Mouse (Mus musculus) liver, postnatal 0 days (tissue): ENCODE measurements around the gene Msantd3.

Source experiments
- CTCF ChIP-seq: sonication (generic); IDR thresholded peaks from 2 replicates; pipeline ENCODE4 v1.5.1; 2016; ENCODE audit warnings: antibody characterized with exemption, low read depth
- EP300 ChIP-seq: IDR thresholded peaks from 2 replicates; pipeline ENCODE4 v1.6.1; 2016; ENCODE audit warnings: antibody characterized with exemption, low read depth, mild to moderate bottlenecking

GRCm38 (mm10) chr4:48552486-48553064 lies 12.8 kb downstream of the Msantd3 start:
- TF ChIP-seq CTCF (no peak), EP300 (no peak)
